Mouse (Mus musculus): ENCODE results near the gene Opcml. TPM values are rescaled to one million over a fixed set of nuclear protein-coding genes. Genes with fewer than 3 reads are reported as not detected.

Opcml gene
- total RNA-seq, 2 experiments from 2014 or later = 263 to 264 TPM

GRCm38 (mm10) chr9:28440192-28440795, 649.7 kb downstream of the Opcml start:
- DNase-seq = no peak

GRCm38 (mm10) chr9:28444485-28444884, 653.9 kb downstream of the Opcml start:
- DNase-seq = no peak

DNA sequence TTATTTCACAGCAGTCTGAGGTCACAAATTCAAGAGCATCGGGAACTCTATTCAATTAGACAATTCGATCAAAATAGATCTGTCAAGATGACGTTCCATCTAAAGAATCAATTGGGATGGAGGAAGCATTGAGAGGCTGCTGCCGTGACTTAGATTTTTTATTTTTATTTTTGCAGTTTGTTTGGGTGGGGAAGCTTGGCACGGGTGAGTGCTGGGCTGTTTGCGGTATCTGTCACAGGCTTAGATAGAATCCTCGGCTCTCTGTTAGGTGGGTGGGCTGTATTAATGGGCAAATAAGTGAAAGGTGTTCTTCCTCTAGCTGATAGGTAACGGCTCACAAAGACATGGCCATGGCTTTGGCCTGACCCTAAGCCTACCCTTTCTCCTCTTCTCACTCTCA, 654.4 kb downstream of the Opcml start:
- no peak for DNase-seq

DNA sequence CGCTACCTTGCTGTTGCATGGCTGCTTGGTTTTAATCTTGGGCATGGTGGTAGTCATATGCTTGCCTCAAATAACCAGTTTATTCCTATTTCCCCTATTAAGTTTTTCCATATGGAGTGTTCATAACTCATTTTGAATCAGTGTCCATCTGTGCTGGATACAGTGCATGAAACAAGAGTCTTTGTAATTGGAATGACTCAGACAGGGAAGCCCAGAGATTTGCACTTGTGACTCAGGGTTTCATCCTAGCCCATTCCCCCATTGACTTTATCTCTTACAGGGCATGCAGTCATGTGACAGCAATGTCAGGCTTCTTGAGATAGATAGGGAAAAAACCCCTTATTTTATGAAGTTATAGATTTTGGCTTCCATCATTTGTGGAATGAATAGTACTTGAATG, 655.3 kb downstream of the Opcml start:
- DNase-seq = no peak

GRCm38 (mm10) chr9:28446278-28447064, 655.9 kb downstream of the Opcml start:
- no peak for DNase-seq

DNA sequence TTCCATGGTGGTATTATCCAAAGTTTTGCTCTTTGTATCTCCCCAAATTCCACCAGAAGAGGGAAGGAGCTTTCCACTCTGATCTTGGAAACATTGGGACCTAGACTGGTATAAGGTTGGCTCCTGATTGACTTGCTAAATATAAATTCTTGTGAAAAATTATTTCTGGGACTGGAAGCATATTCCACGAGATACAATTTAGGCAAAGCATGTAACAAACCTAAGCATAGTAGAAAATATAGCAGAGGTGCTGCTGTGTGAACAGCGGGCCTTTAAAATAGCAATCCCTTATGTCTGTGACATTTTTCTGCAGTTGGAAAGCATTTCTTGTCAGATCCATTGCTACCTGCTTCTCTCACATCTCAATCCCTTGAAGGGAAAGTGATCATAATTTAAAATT, 661.9 kb downstream of the Opcml start:
- DNase-seq = no peak

GRCm38 (mm10) chr9:28453062-28453461, 662.5 kb downstream of the Opcml start:
- no peak for DNase-seq

DNA sequence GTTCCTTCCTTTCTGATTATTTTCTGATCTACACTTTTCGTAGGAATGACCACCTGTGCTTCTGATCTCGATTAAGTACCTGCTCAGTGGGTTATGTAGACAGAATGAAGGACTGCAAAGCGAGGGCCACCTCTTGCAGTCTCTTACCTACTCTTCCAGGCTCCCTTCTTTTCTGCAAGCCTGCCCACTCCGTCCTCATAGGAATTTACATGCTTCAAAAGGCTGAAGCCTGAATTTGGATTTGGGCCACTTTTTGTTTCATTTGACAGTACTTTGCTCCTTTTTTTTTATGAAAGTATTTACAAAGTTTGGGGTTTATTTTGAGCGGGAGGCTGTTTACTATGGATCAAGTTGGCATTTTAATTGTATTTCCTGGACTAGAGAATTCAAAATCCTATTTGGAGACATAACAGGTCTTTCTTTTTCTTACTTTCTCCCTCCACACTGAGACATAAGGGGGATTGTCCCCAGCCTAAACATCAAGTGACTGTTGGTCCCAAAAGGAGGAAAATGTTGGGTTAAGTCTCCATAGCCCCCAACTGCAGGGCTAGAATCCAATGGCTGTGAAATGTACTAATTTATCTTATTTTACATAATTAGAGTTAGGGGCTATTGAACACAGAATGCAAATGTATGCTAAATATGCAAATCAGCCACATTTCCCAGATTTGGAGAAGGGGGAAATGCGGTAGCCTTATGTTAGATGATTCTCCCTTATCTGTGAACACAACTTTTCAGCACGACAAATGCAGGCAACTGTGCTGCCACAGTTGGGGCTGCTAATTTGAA, 667.6 kb downstream of the Opcml start:
- DNase-seq = no peak

DNA sequence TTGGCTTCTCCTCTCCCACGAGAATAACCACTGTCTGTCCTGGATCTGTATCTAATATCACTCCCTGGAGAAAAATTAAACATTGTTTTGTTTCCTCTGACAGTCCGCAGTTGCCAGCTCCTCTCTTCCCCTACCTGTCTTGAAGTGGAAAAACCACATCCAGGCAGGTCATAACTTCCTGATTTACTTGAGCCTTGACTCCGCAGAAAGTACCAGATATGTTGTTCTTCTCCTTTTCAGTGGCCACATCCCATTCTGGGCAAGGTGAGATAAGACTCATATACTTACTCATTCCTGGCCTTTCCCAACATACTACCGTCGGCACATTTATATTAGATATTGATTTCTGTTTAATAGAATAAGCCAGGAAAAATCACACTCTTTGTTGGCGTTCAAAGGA, 673.0 kb downstream of the Opcml start:
- DNase-seq = no peak

GRCm38 (mm10) chr9:28469419-28469818, 678.8 kb downstream of the Opcml start:
- DNase-seq = no peak

- no peak for DNase-seq
Measured at GRCm38 (mm10) chr9:28471501-28471900, 680.9 kb downstream of the Opcml start.

GRCm38 (mm10) chr9:28474586-28474985, 684.0 kb downstream of the Opcml start:
- DNase-seq = no peak

DNA sequence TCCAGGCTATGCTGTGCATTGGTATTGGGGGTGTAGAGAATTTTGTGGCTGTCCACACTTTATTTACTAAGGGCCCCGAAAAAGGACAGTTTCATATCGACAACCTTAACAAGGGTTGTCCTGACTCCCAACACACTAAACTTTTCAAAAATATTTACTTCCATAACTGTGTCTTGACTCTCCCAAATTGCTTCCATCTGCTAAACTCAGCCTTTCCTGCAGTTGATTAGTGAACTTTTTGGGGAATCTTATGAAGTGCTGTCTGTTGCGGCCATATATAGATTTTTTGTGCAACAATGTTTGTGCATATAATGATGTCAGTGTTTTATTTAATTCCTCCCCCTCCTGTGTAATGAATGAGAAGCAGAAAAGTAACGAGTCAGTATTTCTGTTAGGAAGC, 690.7 kb downstream of the Opcml start:
- DNase-seq = no peak

- DNase-seq = no peak
Measured at GRCm38 (mm10) chr9:28488499-28488898, 697.9 kb downstream of the Opcml start.

- no peak for DNase-seq
Measured at GRCm38 (mm10) chr9:28489828-28490227, 699.3 kb downstream of the Opcml start.

GRCm38 (mm10) chr9:28490410-28490809, 699.8 kb downstream of the Opcml start:
- DNase-seq = no peak

DNA sequence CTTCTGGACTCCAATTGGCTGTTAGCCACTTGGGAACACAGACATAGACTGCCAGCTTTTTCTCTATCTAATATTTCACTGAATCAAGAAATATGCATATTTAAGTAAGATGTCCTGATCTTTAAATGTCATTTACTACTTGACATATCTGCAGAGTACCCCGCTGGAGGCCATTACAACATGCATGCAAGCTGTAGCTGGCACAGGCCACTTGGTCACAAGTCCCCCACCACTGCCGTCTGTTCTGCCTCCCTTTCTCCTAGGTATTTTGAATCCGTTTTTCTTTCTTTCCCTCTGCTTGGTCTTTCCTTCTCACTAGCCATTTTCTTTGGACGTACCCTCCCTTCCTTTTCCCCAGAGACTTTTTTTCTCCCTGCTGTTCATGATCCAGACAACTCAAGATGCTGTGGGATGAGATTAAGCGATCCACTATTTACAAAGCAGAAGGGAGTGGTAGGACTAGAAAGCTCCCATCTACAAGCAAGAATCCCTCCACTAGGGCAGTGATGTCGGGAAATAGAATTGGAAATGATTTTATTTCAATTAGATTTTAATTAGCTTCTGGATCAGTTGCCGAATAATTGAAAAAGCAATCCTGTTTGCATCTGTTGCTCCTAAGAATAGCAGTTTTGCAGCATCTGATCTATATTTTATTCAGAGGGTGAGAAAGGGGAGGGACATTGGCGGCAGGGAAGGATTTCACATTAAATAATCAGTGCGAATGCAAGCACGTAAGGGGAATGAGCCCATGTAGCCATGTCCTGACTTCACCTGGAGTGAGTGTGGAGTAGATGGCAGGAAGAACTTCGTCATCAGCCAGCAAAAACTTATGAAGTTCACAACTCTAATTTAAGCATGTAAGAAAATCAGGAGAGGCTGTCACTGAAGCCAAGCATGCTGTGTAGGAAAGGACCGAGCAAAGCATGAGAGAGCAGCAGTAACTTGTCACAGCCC, 709.5 kb downstream of the Opcml start:
- no peak for DNase-seq

GRCm38 (mm10) chr9:28513905-28514304, 723.3 kb downstream of the Opcml start:
- DNase-seq = no peak

GRCm38 (mm10) chr9:28533191-28533590, 742.6 kb downstream of the Opcml start:
- no peak for DNase-seq

DNA sequence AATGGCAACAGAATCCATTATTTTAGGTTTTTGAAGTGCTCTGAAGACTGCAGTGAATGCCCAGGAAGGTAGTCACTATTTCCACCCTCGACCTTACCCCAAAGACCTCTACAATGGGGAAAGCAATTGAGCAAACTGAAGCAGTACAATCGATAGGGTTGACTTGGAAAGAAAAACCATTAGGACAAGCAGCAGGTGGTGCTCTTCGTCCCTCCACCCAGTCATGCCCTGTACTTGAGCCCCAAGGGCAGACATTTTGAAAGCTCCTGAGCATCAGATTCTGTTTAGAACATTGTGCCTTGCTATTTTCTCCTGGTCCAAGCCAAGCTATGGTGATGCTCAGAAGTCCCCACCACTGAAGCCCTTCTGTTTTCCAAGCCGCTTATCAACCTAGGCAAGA, 744.4 kb downstream of the Opcml start:
- no peak for DNase-seq

DNA sequence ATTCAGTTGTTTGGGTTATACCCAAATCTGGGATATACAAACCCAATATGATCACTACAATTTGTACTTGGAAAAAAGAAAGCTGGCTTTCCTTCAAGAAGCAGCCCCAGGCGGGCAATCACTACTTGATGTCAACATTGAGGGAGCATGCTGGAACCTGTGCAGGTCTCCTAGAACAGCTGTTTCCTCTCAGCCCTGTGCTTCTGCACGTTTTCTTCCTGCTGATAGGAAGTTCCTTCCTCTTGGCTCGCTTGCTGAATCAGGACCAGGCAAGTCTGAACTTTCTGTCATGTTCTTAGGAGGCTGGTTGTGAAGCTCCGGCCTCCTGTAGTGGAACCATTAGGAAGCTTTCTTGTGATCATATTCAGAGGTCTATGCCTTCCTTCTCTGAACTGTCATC, 746.1 kb downstream of the Opcml start:
- DNase-seq = no peak

- DNase-seq = no peak
Measured at GRCm38 (mm10) chr9:28548189-28548588, 757.6 kb downstream of the Opcml start.
